Mouse (Mus musculus): ENCODE results near the gene Camta1.

The Camta1 gene

DNA sequence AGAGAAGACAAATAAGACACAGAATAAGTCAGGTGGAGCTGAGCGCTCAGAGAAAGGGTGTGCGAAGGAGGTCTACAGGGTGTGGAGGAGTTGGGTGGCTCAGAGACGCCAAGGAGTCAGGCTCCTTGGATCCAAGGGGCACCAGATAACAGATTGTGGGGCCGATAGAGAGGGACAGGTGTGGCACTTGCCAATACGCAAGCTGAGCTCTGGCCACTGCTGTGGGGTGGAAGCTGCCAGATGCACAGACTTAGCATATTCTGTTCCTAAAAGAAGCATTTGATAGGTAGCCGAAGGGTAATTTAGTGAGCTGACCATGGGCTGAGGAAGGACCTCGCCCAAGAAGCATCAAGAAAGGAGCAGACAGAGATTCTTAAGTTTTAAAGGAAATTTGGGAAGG, 177.1 kb downstream of the Camta1 start:
- DNase-seq (ENCODE audit: low read depth, low spot score) = no peak

- DNase-seq (ENCODE audit: low read depth, low spot score) = no peak
These were observed 178.7 kb downstream of the Camta1 start for GRCm38 (mm10) chr4:151682831-151683488.

DNA sequence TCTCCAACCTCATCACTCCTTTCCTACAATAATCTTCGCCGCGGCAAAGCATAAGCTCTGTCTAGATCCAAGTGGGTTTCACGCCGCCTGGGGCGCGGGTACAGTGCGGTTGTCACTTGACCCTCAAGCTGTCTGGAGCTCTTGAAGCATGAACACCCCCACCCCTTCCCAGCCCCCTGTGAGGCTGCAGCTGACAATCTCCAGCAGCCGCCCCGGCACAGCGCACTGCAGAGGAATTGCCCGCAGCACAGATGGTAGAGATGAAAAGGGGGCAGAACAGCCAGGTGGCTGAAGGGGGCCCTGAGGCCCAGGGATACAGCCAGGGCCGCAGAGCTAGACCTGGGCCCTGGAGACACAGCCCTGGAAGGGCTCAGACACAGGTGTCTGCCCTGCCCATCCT, 189.2 kb downstream of the Camta1 start:
- no peak for DNase-seq (ENCODE audit: low read depth, low spot score)

DNA sequence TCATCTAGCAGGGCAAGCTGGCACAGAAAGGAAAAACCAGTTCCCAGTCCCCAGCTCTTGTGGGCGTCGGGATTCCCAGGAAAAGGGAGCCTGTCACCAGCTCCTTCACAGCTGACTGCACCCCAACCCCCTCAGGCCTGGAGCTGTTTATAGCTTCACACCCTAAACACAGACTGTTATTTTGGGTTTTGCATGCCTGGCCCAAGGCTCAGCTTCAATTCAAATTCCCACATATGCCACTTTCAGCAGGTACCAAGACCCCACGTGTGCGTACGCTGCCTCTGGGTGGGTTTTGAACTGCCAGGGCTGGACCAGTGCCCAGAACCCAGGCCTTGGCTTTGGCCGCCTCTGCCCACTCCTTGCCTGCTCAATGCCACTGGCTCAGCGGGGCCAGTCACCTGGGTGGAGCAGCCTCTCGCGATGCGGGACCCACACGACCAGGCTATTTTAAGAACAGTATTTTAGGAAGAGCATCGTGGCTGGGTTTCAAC, 195.2 kb downstream of the Camta1 start:
- DNase-seq (ENCODE audit: low read depth, low spot score) = no peak

DNA sequence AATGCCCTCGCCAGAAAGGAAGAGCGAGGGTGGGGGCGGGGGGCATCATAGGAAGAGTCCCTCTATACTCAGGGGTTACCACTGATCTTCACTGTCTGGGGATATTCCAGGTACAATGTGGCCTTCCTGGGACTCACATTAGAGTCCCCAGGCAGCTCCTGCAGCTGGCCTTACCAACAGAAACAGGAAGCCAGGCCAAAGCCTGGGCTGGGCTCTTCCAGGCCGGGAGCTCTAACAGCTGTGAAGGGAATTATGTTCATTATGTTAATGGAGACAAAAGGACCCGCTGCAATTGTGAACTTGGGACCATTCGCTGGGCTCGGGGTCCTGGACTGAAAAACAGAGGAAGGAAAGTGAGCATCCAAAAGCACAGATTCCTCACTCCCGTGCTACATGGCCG, 200.2 kb downstream of the Camta1 start:
- no peak for DNase-seq (ENCODE audit: low read depth, low spot score)

DNA sequence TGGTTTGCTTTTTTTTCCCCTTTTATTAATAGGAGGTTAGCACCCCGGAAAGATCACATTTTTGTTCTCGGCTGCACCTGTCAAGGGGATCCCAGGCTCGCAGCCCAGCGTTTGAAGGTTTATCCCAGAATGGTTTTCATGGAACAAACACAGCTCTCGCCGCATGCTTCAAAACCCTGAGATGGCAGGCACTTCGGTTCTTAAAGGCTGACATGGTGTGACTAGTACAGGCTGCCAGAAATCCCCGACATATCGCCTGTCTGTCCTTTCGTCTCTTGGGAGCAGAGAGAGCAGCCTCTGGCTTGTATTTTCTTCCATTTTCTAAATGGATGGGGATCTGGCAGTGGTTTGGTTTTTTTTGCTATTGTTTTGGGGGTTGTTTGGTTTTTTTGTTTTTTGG, 205.2 kb downstream of the Camta1 start:
- DNase-seq (ENCODE audit: low read depth, low spot score) = no peak

- no peak for DNase-seq (ENCODE audit: low read depth, low spot score)
These were observed 205.9 kb downstream of the Camta1 start for GRCm38 (mm10) chr4:151655637-151656385.

GRCm38 (mm10) chr4:151655227-151655626, 206.4 kb downstream of the Camta1 start:
- no peak for DNase-seq (ENCODE audit: low read depth, low spot score)

GRCm38 (mm10) chr4:151642418-151642817, 219.3 kb downstream of the Camta1 start:
- no peak for DNase-seq (ENCODE audit: low read depth, low spot score)

DNA sequence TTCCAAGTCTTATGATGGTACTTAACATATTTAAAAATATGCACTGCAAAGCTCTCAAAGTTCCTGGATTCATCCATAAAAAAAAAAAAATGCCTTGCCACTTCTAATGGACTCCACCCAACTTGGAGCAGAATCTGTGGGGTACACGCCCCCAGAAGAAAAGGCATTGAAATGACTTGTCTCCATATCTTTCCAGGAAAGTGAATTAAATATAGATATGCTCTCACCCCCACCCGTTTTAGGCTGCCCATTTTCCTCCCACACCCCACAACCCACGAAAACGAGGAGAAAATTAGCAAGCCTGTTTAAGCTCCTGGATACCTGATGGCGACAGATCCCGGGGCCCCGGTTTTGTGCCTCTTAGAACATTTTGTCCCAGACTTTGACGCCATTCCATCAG, 220.7 kb downstream of the Camta1 start:
- DNase-seq (ENCODE audit: low read depth, low spot score) = no peak

DNA sequence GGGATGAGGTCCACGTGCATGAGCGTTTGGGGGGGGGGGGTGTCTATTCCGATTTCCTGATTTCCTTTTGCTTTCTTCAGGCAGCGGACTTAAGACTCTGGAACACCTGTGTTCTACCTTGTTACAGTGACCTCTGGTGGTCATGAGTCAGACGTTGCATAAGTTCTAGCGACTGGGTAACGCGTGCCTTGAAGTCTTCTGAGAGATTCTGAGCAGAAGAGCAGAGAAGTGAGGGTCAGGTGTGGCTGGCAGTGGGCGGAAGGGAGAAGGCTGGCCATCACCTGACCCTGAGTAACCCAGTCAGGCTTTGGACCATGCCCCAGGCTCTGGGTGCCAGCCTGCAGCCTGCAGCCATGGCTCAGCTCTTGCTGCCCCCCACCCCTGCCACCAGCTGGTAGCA, 222.7 kb downstream of the Camta1 start:
- no peak for DNase-seq (ENCODE audit: low read depth, low spot score)

DNA sequence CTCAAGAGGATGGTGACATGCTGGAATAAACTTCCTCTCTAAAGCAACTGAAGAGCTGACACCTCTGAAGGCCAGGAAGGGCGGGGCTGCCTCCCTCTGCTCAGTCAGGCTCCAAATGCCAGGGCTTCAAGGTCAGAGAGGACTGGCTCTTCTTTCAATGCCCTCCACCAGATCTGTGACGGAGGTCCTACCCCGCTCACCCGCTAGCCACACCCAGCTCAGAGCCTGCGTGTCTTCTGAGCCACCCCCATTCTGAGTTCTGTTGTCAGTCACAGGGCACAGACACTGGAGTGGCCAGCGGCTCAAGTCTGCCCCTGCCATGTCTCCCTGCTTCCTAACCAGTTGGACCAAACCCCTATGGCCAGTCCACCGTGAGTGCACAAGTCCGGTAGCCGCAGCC, 224.3 kb downstream of the Camta1 start:
- no peak for DNase-seq (ENCODE audit: low read depth, low spot score)

DNA sequence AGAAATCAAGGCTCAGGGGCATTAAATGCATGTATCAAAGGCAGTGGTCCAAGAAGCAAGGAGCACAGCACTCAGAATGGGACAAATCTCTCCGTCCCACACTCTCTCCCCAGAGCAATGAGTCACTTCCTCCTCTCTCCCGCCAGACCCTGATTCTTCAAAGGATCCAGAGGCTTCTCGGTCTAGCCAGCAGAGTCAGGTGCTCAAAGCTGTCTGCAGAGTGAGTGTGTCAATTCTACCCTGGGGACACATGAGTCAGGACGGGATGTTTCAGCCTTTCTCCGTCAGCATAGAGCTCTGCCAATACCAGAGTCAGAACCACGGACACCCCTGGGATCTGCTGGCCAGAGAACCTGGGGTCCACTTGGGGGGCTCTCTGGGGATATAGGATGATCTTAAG, 226.9 kb downstream of the Camta1 start:
- DNase-seq (ENCODE audit: low read depth, low spot score) = no peak

DNA sequence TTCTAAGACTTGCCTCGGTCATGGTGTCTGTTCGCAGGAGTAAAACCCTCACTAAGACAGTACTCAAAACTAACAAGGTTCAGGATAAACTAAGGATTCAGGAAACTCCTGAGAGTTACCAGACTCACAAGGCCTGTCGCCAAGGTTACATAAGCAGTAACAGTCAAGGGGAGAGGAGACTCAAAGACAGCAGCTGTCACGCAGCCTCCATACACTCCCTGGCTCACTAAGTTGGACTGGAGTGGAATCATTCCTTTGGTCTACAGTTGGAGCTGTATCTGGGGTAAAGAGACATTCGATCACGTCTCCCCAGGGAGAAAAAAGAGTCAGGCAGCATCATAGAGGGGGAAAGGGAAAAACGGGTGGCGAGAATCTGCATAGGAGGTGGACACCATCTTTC, 227.9 kb downstream of the Camta1 start:
- DNase-seq (ENCODE audit: low read depth, low spot score) = no peak

- DNase-seq (ENCODE audit: low read depth, low spot score) = no peak
These were observed 229.4 kb downstream of the Camta1 start for GRCm38 (mm10) chr4:151632321-151632720.

- no peak for DNase-seq (ENCODE audit: low read depth, low spot score)
These were observed 231.0 kb downstream of the Camta1 start for GRCm38 (mm10) chr4:151630664-151631063.

DNA sequence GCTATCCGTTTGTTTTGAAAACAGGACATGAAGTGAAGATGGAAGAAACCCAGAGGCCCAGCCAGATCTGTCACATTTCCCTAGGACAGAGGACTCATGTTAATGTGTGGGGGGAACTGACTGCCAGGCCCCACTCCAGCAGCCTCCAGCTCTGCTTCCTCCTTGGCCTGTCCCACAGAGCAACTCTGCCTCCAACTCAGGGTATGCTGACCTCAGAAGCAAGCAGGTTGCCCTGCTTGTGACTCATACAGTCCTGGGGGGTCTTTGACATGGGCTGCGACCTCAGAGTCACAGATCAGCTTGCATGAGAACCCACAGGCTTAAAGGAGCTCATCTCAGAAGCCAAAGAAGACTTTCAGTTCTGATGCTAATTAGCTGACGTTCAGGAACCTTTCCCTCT, 231.4 kb downstream of the Camta1 start:
- no peak for DNase-seq (ENCODE audit: low read depth, low spot score)

DNA sequence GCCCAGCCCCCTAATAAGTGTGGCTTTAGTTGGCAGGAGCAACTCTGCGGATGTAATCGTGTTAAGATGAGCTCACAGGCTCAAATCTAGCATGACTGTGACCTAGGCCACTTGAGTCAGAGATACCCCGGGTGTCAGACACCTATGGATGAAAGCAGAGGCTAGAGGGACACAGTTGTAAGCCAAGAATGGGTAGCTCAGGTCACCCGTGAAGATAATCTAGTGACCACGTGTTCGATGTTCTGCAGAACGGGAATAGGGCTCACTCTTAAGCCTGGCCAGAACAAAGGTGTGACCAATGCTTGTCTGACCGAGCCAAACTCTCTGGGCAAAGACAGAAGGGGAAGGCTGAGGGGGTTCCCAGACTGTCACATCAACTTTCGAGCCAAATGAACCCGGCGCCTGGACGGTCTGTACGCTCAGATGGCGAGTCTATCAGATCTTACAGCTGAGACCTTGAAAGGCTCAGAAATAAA, 242.1 kb downstream of the Camta1 start:
- no peak for DNase-seq (ENCODE audit: low read depth, low spot score)

DNA sequence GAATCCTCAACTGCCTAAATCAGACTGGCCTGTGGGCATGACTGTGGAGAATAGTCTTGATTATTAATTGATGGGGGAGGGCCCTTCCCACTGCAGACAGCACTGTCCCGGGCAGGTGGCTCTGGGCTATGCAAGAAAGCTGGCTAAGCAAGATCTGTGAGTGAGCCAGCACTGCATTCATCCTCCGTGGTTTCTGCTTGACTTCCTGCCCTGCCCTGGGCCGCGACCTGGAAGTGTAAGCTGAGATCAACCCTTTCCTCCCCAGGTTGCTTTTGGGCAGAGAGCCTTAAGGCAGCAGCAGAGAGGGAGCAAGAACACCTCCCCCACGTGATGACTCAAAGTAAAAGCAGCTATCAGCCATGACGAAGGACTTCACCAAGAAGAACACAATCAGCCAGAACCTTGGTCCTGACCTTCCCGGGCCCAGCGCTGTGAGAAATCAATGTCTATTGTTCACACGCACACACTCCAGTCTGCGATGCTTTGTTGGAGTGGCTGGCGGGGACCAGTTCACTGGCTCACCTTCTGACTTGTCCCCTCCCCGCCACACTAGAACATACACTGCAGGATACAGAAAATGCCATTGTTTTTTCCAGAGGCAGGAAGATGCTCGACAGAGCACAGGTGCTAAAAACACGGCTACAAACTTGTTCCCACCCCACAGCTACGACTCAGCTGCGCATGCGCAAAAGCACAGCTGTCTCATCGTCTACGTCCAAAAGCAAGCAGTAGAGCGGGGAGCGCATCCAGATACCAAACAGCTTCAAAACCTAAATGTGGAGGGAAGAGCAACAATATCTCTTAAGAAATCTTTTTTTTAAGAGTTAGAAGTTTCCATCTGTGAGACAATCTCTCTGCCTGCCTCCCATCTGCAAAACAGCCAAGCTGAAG, 243.0 kb downstream of the Camta1 start:
- no peak for DNase-seq (ENCODE audit: low read depth, low spot score)

- no peak for DNase-seq (ENCODE audit: low read depth, low spot score)
These were observed 250.1 kb downstream of the Camta1 start for GRCm38 (mm10) chr4:151611621-151612020.

DNA sequence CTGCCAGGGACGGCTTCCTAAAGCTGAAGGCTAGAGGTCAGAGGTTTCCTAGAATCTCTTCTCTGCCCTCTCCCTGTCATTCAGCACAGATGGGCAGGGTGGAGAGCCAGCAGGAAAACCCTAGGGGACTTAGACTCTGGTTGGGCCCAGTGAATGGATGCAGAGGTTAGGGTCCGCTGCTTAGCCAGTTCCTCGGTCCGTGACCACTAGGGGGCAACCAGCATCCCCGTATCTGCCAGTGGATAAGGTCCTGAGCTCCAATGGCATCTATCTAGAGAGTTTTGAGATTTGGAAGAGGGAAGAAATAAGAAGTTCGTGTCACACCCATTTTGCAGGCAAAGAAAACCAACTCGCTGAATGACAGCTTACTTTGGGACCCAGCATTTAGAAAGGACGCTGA, 251.4 kb downstream of the Camta1 start:
- no peak for DNase-seq (ENCODE audit: low read depth, low spot score)

GRCm38 (mm10) chr4:151604907-151605306, 256.8 kb downstream of the Camta1 start:
- DNase-seq (ENCODE audit: low read depth, low spot score) = no peak
